Mouse (Mus musculus) hindbrain, postnatal 0 days (tissue): ENCODE data around the gene Krtap2-4. TPM values are rescaled to one million over a fixed set of nuclear protein-coding genes. Genes with fewer than 3 reads are reported as not detected.
"Not testable (repeated sequence)": the region's sequence is repeated elsewhere in the genome, so short reads cannot be mapped to it uniquely, and the experiment has no call there.

ENCODE experiments used
- ATAC-seq: fragments of 200-750 bp; cut with Nextera tagmentation; 2 replicates; pipeline ENCODE4 v1.8.0; 2017; ENCODE audit warnings: mild to moderate bottlenecking, moderate TSS enrichment, moderate library complexity
- DNase-seq: peaks from one replicate; pipeline ENCODE4 v3.0.0-alpha.2; 2015; ENCODE audit warnings: low spot score
- H3K27ac ChIP-seq: fragments of 300-500 bp; sonication (generic); 2 replicates; pipeline ENCODE4 v1.5.1; 2014; ENCODE audit warnings: mild to moderate bottlenecking
- H3K27me3 ChIP-seq: fragments of 300-500 bp; sonication (generic); 2 replicates; pipeline ENCODE4 v1.6.1; 2014; ENCODE audit warnings: low read length, mixed read lengths; ENCODE audit not compliant: insufficient read depth
- H3K36me3 ChIP-seq: fragments of 300-500 bp; sonication (generic); 2 replicates; pipeline ENCODE4 v1.6.1; 2014; ENCODE audit warnings: low read length, mixed read lengths; ENCODE audit not compliant: insufficient read depth
- H3K4me1 ChIP-seq: fragments of 300-500 bp; sonication (generic); 2 replicates; pipeline ENCODE4 v1.6.1; 2014; ENCODE audit warnings: antibody characterized with exemption, low read length, mixed read lengths; ENCODE audit not compliant: insufficient read depth
- H3K4me2 ChIP-seq: fragments of 300-500 bp; sonication (generic); 2 replicates; pipeline ENCODE4 v1.6.1; 2014; ENCODE audit warnings: low read depth, mild to moderate bottlenecking, low read length, moderate library complexity, mixed read lengths
- H3K4me3 ChIP-seq: fragments of 300-500 bp; sonication (generic); 2 replicates; pipeline ENCODE4 v1.5.1; 2014; ENCODE audit warnings: low read length
- H3K9ac ChIP-seq: fragments of 300-500 bp; sonication (generic); replicated peaks from 2 replicates; pipeline ENCODE4 v1.6.1; 2014; ENCODE audit warnings: mild to moderate bottlenecking, low read length, moderate library complexity, mixed read lengths
- H3K9me3 ChIP-seq: fragments of 300-500 bp; sonication (generic); 2 replicates; pipeline ENCODE4 v1.6.1; 2016; ENCODE audit warnings: low read length, mixed read lengths
- CTCF ChIP-seq: IDR thresholded peaks from 2 replicates; pipeline ENCODE4 v1.5.1; 2016; ENCODE audit warnings: antibody characterized with exemption, control low read depth, low read depth
- WGBS: fragments of 180-500 bp; shearing (Covaris S2); extraction: QIAGEN DNeasy Blood & Tissue Kit; methylation state at CpG from one replicate; pipeline ENCODE4 v1.1.7; 2014; 5-methylcytosine and 5-hydroxymethylcytosine counted together
- polyA plus RNA-seq: library from polyadenylated mRNA; unstranded; fragments of >200 nt; fragmentation: Nextera tagmentation; extraction: Ambion mirVana; gene quantifications from 2 replicates; pipeline ENCODE4 v1.2.1, GENCODE M21; 2015
- total RNA-seq: library from RNA; depleted of rRNA; stranded (reverse); fragments of >200 nt; gene quantifications from 2 replicates; pipeline ENCODE4 v1.2.3, GENCODE M21; 2014

Krtap2-4 gene
- total and polyA plus RNA-seq, 2 experiments from 2014 or later = not detected

GRCm38 (mm10) chr11:99628138-99628537, 13.5 kb upstream of the Krtap2-4 start, which contains the start of gene Krtap4-1:
Krtap4-1 (minus strand) TSS chr11:99628238.
- Histone ChIP-seq H3K27ac (no peak within 1 kb of the TSS), H3K36me3 (no peaks in the 10 kb centered on the region), H3K4me1 (no peaks in the 10 kb centered on the region), H3K9ac (no peak within 1 kb of the TSS), H3K4me3 (no peak within 1 kb of the TSS), H3K27me3 (no peaks in the 10 kb centered on the region), H3K4me2 (no peak within 1 kb of the TSS), H3K9me3 (no peaks in the 10 kb centered on the region)
- DNase-seq (no peak), ATAC-seq (no peak)
- WGBS = 86% methylated on average over 4 of the region's 4 CpGs
- no peak for TF ChIP-seq CTCF

- WGBS = 89% methylated on average over 2 of the region's 2 CpGs
- Histone ChIP-seq H3K36me3 (no peaks in the 10 kb centered on the region), H3K4me1 (no peaks in the 10 kb centered on the region), H3K27ac (no peak within 1 kb of the TSS), H3K4me2 (no peak within 1 kb of the TSS), H3K4me3 (no peak within 1 kb of the TSS), H3K9ac (no peak within 1 kb of the TSS), H3K27me3 (no peaks in the 10 kb centered on the region), H3K9me3 (no peaks in the 10 kb centered on the region)
- no peak for TF ChIP-seq CTCF
- ATAC-seq (no peak), DNase-seq (no peak)
Observed at GRCm38 (mm10) chr11:99620335-99620734, 5.7 kb upstream of the Krtap2-4 start, which contains the start of gene Gm11562. Gm11562 (minus strand) TSS chr11:99620435.

- H3K36me3 ChIP-seq, H3K9ac ChIP-seq, H3K4me2 ChIP-seq, H3K4me1 ChIP-seq, DNase-seq, H3K27ac ChIP-seq, H3K4me3 ChIP-seq, H3K27me3 ChIP-seq, ATAC-seq, H3K9me3 ChIP-seq: not testable (repeated sequence)
- 72% methylated on average over 1 of the region's 2 CpGs for WGBS
Observed at GRCm38 (mm10) chr11:99610089-99610488, 4.6 kb downstream of the Krtap2-4 start, which contains the start of gene Gm11937. Gm11937 (minus strand) TSS chr11:99610189.

GRCm38 (mm10) chr11:99609126-99609525, 5.5 kb downstream of the Krtap2-4 start:
- Histone ChIP-seq H3K4me3 (no peak overlapping the region), H3K27ac (no peak overlapping the region), H3K9me3 (no peaks in the 10 kb centered on the region), H3K9ac (no peak overlapping the region), H3K27me3 (no peaks in the 10 kb centered on the region), H3K36me3 (no peaks in the 10 kb centered on the region), H3K4me1 (no peaks in the 10 kb centered on the region), H3K4me2 (no peak overlapping the region)
- no peak for TF ChIP-seq CTCF
- ATAC-seq (no peak), DNase-seq (no peak)
- WGBS = 60% methylated on average over 1 of the region's 1 CpGs

- not testable (repeated sequence) for DNase-seq, ATAC-seq, H3K9ac ChIP-seq, H3K9me3 ChIP-seq, H3K27me3 ChIP-seq, H3K4me3 ChIP-seq, H3K27ac ChIP-seq, H3K36me3 ChIP-seq, H3K4me1 ChIP-seq, H3K4me2 ChIP-seq
- 76% methylated on average over 1 of the region's 1 CpGs for WGBS
Observed at GRCm38 (mm10) chr11:99603208-99603607, 11.4 kb downstream of the Krtap2-4 start, which contains the start of gene Gm11938. Gm11938 (minus strand) TSS chr11:99603308.

GRCm38 (mm10) chr11:99597742-99598141, 16.9 kb downstream of the Krtap2-4 start, which contains the start of gene Krtap9-3:
Krtap9-3 (minus strand) TSS chr11:99598105.
- not testable (repeated sequence) for H3K27ac ChIP-seq, H3K4me1 ChIP-seq, H3K4me3 ChIP-seq, H3K36me3 ChIP-seq, H3K9ac ChIP-seq, DNase-seq, H3K27me3 ChIP-seq, H3K4me2 ChIP-seq, H3K9me3 ChIP-seq, ATAC-seq
- WGBS = 79% methylated on average over 6 of the region's 6 CpGs

- no peak for TF ChIP-seq CTCF
- 77% methylated on average over 6 of the region's 6 CpGs for WGBS
- ATAC-seq (no peak), DNase-seq (no peak)
- Histone ChIP-seq H3K9ac (no peak within 1 kb of the TSS), H3K4me3 (no peak within 1 kb of the TSS), H3K4me1 (no peaks in the 10 kb centered on the region), H3K4me2 (no peak within 1 kb of the TSS), H3K27me3 (no peaks in the 10 kb centered on the region), H3K9me3 (no peaks in the 10 kb centered on the region), H3K36me3 (no peaks in the 10 kb centered on the region), H3K27ac (no peak within 1 kb of the TSS)
Observed at GRCm38 (mm10) chr11:99590981-99591380, 23.7 kb downstream of the Krtap2-4 start, which contains the start of gene Krtap1-3. Krtap1-3 (minus strand) TSS chr11:99591339.
